In genomic region chr9:119473011-119473410, GRCm38 (mm10) we compare ENCODE assay signal across 12 mouse cellular contexts.
"Had no signal": no experiment of that assay in that cellular context is flagged by ENCODE, and none has a peak within 500 bp of the region (broad histone marks: within the 10 kb centered on the region; RNA-seq: fewer than 3 reads in every experiment).

No protein-coding gene starts in this region.

- H3K27me3 ChIP-seq: limb, embryonic 13.5 days; neural tube, embryonic 12.5 days had no signal

- H3K9ac ChIP-seq: limb, embryonic 13.5 days; liver, embryonic 12.5 days; lung, embryonic 14.5 days; neural tube, embryonic 12.5 days had no signal

- H3K9me3 ChIP-seq: limb, embryonic 13.5 days; liver, embryonic 12.5 days; midbrain, embryonic 10.5 days; neural tube, embryonic 12.5 days had no signal

- ATAC-seq: liver, embryonic 12.5 days had no signal

- DNase-seq: left cerebral cortex, postnatal 4 days; lung, postnatal 10 days; lung, postnatal 4 days; midbrain, embryonic 14.5 days; thymus, postnatal 4 days had no signal

- H3K4me3 ChIP-seq: layer of hippocampus, adult 2 months; limb, embryonic 13.5 days; liver, embryonic 12.5 days; midbrain, embryonic 10.5 days; neural tube, embryonic 12.5 days had no signal

- H3K27ac ChIP-seq: layer of hippocampus, adult 2 months; limb, embryonic 13.5 days; liver, embryonic 12.5 days; midbrain, embryonic 10.5 days; neural tube, embryonic 12.5 days; stomach, postnatal 0 days had no signal

- H3K4me2 ChIP-seq: limb, embryonic 13.5 days; liver, embryonic 12.5 days; lung, embryonic 14.5 days; neural tube, embryonic 12.5 days had no signal

- H3K4me1 ChIP-seq: limb, embryonic 13.5 days had no signal
